Mouse (Mus musculus): ENCODE data around the gene Pdzd2. TPM values are rescaled to one million over a fixed set of nuclear protein-coding genes. Genes with fewer than 3 reads are reported as not detected.

The Pdzd2 gene
- polyA plus RNA-seq, 1 experiment from 2014 or later = 33.2 TPM

DNA sequence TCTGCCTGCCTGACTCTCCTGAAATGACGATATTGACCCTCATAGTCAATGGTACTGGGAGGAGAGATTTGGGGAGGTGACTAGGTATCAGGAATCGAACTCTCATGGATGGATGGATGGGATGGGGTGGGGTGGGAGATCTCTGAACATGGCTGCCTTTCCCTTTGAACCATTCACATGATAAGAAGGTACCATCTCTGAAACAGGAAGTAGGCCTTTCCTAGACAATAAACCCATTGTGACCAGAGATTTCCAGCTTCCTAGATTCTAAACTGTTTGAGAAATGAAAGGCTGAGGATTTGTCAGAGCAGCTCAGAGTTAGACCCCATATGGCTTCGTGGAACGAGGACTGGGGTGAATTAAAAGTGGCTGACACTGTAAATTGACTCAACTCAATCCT is 232.2 kb downstream of the Pdzd2 start:
- H3K27me3 ChIP-seq (ENCODE audit: control insufficient read depth, insufficient read depth, low read depth, low read length) = no peaks in the 10 kb centered on the region
- no peak overlapping the region for H3K27ac ChIP-seq (ENCODE audit: low read length)
- WGBS = 77% methylated on average over 4 of the region's 4 CpGs
- no peaks in the 10 kb centered on the region for H3K9me3 ChIP-seq (ENCODE audit: control insufficient read depth, low read length)
- H3K4me3 ChIP-seq (ENCODE audit: low read length) = no peak overlapping the region
- H3K9ac ChIP-seq (ENCODE audit: low read length) = no peak overlapping the region
- H3K4me2 ChIP-seq (ENCODE audit: low read depth, low read length) = no peak overlapping the region
- ATAC-seq (ENCODE audit: low read depth) = no peak
- H3K36me3 ChIP-seq (ENCODE audit: control insufficient read depth, insufficient read depth, low read length) = no peaks in the 10 kb centered on the region
- H3K4me1 ChIP-seq (replicated peaks; ENCODE audit: control insufficient read depth, insufficient read depth, low read length) = no peaks in the 10 kb centered on the region

DNA sequence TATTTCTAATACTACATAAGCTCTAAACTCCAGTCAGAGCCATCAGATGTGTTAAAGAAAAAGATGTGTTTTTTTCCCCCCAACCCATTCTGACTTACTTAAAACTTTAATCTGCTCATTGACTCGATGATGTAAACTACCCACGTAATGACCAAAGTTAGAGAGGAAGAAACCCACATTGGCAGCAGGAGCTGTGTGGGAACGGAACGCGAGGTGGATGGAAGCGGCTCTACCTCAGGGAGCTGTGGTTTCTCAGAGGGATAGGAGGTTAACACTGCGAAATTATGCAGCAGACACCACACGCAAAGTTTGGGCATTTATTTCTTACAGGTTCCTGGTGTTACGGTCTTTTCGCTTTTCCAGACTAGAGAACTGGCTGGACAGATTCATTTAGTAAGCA is 233.2 kb downstream of the Pdzd2 start:
- no peak overlapping the region for H3K9ac ChIP-seq (ENCODE audit: low read length)
- no peaks in the 10 kb centered on the region for H3K36me3 ChIP-seq (ENCODE audit: control insufficient read depth, insufficient read depth, low read length)
- H3K4me2 ChIP-seq (ENCODE audit: low read depth, low read length) = no peak overlapping the region
- WGBS = 83% methylated on average over 10 of the region's 10 CpGs
- H3K4me3 ChIP-seq (ENCODE audit: low read length) = no peak overlapping the region
- ATAC-seq (ENCODE audit: low read depth) = no peak
- H3K27ac ChIP-seq (ENCODE audit: low read length) = no peak overlapping the region
- no peaks in the 10 kb centered on the region for H3K27me3 ChIP-seq (ENCODE audit: control insufficient read depth, insufficient read depth, low read depth, low read length)
- H3K4me1 ChIP-seq (replicated peaks; ENCODE audit: control insufficient read depth, insufficient read depth, low read length) = no peaks in the 10 kb centered on the region
- H3K9me3 ChIP-seq (ENCODE audit: control insufficient read depth, low read length) = no peaks in the 10 kb centered on the region

- Histone ChIP-seq H3K4me3 (ENCODE audit: low read length) (no peak overlapping the region), H3K9me3 (ENCODE audit: control insufficient read depth, low read length) (no peaks in the 10 kb centered on the region), H3K27ac (ENCODE audit: low read length) (no peak overlapping the region), H3K36me3 (ENCODE audit: control insufficient read depth, insufficient read depth, low read length) (no peaks in the 10 kb centered on the region), H3K4me1 (replicated peaks; ENCODE audit: control insufficient read depth, insufficient read depth, low read length) (0 out of 2 replicates have a peak, but pooled peaks cover 2% of the 10 kb centered on the region), H3K9ac (ENCODE audit: low read length) (no peak overlapping the region), H3K4me2 (ENCODE audit: low read depth, low read length) (no peak overlapping the region), H3K27me3 (ENCODE audit: control insufficient read depth, insufficient read depth, low read depth, low read length) (no peaks in the 10 kb centered on the region)
- no peak for ATAC-seq (ENCODE audit: low read depth)
- WGBS = 71% methylated on average over 4 of the region's 4 CpGs
Measured at GRCm38 (mm10) chr15:12506085-12506484, 233.6 kb downstream of the Pdzd2 start.

- no peak overlapping the region for H3K4me2 ChIP-seq (ENCODE audit: low read depth, low read length)
- WGBS = 87% methylated on average over 11 of the region's 11 CpGs
- H3K4me3 ChIP-seq (ENCODE audit: low read length) = no peak overlapping the region
- H3K27ac ChIP-seq (ENCODE audit: low read length) = no peak overlapping the region
- H3K9ac ChIP-seq (ENCODE audit: low read length) = no peak overlapping the region
- no peak for ATAC-seq (ENCODE audit: low read depth)
- no peaks in the 10 kb centered on the region for H3K27me3 ChIP-seq (ENCODE audit: control insufficient read depth, insufficient read depth, low read depth, low read length)
- H3K9me3 ChIP-seq (ENCODE audit: control insufficient read depth, low read length) = no peaks in the 10 kb centered on the region
- H3K4me1 ChIP-seq (replicated peaks; ENCODE audit: control insufficient read depth, insufficient read depth, low read length) = 0 out of 2 replicates have a peak, but pooled peaks cover 2% of the 10 kb centered on the region
- no peaks in the 10 kb centered on the region for H3K36me3 ChIP-seq (ENCODE audit: control insufficient read depth, insufficient read depth, low read length)
Measured at GRCm38 (mm10) chr15:12505556-12505955, 234.2 kb downstream of the Pdzd2 start.

- ATAC-seq (ENCODE audit: low read depth) = no peak
Measured at GRCm38 (mm10) chr15:12503907-12504306, 235.8 kb downstream of the Pdzd2 start.

GRCm38 (mm10) chr15:12501924-12502548 is 237.7 kb downstream of the Pdzd2 start:
- 54% methylated on average over 13 of the region's 13 CpGs for WGBS
- 0 out of 2 replicates have a peak, but pooled peaks cover 2% of the 10 kb centered on the region for H3K4me1 ChIP-seq (replicated peaks; ENCODE audit: control insufficient read depth, insufficient read depth, low read length)
- no peak overlapping the region for H3K27ac ChIP-seq (ENCODE audit: low read length)
- ATAC-seq (ENCODE audit: low read depth) = no peak
- no peak overlapping the region for H3K9ac ChIP-seq (ENCODE audit: low read length)
- H3K4me3 ChIP-seq (ENCODE audit: low read length) = no peak overlapping the region
- H3K36me3 ChIP-seq (ENCODE audit: control insufficient read depth, insufficient read depth, low read length) = no peaks in the 10 kb centered on the region
- no peaks in the 10 kb centered on the region for H3K9me3 ChIP-seq (ENCODE audit: control insufficient read depth, low read length)
- no peaks in the 10 kb centered on the region for H3K27me3 ChIP-seq (ENCODE audit: control insufficient read depth, insufficient read depth, low read depth, low read length)
- no peak overlapping the region for H3K4me2 ChIP-seq (ENCODE audit: low read depth, low read length)

More at GRCm38 (mm10) chr15:12503907-12504306, 235.8 kb downstream of the Pdzd2 start:
- no peak overlapping the region for H3K4me2 ChIP-seq (ENCODE audit: low read depth, low read length)
- H3K9me3 ChIP-seq (ENCODE audit: control insufficient read depth, low read length) = no peaks in the 10 kb centered on the region
- H3K4me3 ChIP-seq (ENCODE audit: low read length) = no peak overlapping the region
- WGBS = 69% methylated on average over 9 of the region's 9 CpGs
- no peak overlapping the region for H3K9ac ChIP-seq (ENCODE audit: low read length)
- 0 out of 2 replicates have a peak, but pooled peaks cover 2% of the 10 kb centered on the region for H3K4me1 ChIP-seq (replicated peaks; ENCODE audit: control insufficient read depth, insufficient read depth, low read length)
- H3K36me3 ChIP-seq (ENCODE audit: control insufficient read depth, insufficient read depth, low read length) = no peaks in the 10 kb centered on the region
- H3K27me3 ChIP-seq (ENCODE audit: control insufficient read depth, insufficient read depth, low read depth, low read length) = no peaks in the 10 kb centered on the region
- H3K27ac ChIP-seq (ENCODE audit: low read length) = no peak overlapping the region

DNA sequence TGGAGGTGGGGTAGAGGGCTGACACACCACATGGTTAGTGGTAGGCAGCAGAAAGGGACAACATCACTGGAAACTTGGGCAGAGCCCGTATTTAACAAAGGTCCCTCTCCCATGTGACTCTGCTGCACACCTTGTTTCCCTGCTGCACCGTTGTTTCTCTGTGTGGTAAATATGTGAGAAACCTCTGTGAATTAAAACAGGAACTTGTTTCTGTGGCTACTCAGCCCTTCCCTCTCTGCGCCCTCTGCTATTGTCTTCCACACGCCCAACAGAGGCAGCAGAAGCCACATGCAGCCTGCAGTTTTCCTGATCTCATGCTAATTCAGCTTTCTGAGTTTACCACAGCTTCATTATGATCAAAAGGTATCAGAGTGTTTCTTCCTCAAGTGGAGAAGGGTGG is 239.1 kb downstream of the Pdzd2 start:
- H3K4me3 ChIP-seq (ENCODE audit: low read length) = no peak overlapping the region
- H3K9ac ChIP-seq (ENCODE audit: low read length) = no peak overlapping the region
- 78% methylated on average over 4 of the region's 4 CpGs for WGBS
- H3K36me3 ChIP-seq (ENCODE audit: control insufficient read depth, insufficient read depth, low read length) = no peaks in the 10 kb centered on the region
- no peak for ATAC-seq (ENCODE audit: low read depth)
- H3K4me1 ChIP-seq (replicated peaks; ENCODE audit: control insufficient read depth, insufficient read depth, low read length) = 0 out of 2 replicates have a peak, but pooled peaks cover 2% of the 10 kb centered on the region
- no peaks in the 10 kb centered on the region for H3K9me3 ChIP-seq (ENCODE audit: control insufficient read depth, low read length)
- H3K4me2 ChIP-seq (ENCODE audit: low read depth, low read length) = no peak overlapping the region
- H3K27me3 ChIP-seq (ENCODE audit: control insufficient read depth, insufficient read depth, low read depth, low read length) = no peaks in the 10 kb centered on the region
- H3K27ac ChIP-seq (ENCODE audit: low read length) = no peak overlapping the region

DNA sequence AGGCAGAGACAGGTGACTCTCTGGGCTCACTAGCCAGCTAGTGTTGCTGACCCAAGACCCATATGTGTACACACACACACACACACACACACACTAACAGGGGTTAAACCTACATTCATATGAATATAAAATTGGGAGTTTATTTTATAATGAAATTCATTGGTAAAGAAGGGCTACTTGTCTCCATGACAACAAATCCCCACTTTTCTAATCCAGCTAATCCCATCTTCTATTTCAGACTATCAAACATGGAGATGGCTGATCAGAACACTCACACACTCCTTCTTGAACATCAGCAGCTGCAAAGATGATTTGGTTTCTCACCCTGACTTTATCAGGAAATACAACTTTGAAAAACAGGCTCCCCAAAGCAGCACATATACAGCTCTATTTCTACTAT is 245.6 kb downstream of the Pdzd2 start:
- H3K27me3 ChIP-seq (ENCODE audit: control insufficient read depth, insufficient read depth, low read depth, low read length) = no peaks in the 10 kb centered on the region
- ATAC-seq (ENCODE audit: low read depth) = no peak
- no peak overlapping the region for H3K4me2 ChIP-seq (ENCODE audit: low read depth, low read length)
- no peak overlapping the region for H3K27ac ChIP-seq (ENCODE audit: low read length)
- no peaks in the 10 kb centered on the region for H3K9me3 ChIP-seq (ENCODE audit: control insufficient read depth, low read length)
- no peaks in the 10 kb centered on the region for H3K36me3 ChIP-seq (ENCODE audit: control insufficient read depth, insufficient read depth, low read length)
- peaks cover 5% of the 10 kb centered on the region for H3K4me1 ChIP-seq (replicated peaks; ENCODE audit: control insufficient read depth, insufficient read depth, low read length)
- no peak overlapping the region for H3K9ac ChIP-seq (ENCODE audit: low read length)
- no peak overlapping the region for H3K4me3 ChIP-seq (ENCODE audit: low read length)

GRCm38 (mm10) chr15:12493258-12493657 is 246.5 kb downstream of the Pdzd2 start:
- peak; percentile 36; the same call in 1 of the 2 replicates for ATAC-seq (ENCODE audit: low read depth)
- Histone ChIP-seq H3K9ac (ENCODE audit: low read length) (no peak overlapping the region), H3K27ac (ENCODE audit: low read length) (no peak overlapping the region; the same call in 1 of the 2 replicates), H3K36me3 (ENCODE audit: control insufficient read depth, insufficient read depth, low read length) (no peaks in the 10 kb centered on the region), H3K9me3 (ENCODE audit: control insufficient read depth, low read length) (no peaks in the 10 kb centered on the region), H3K4me1 (replicated peaks; ENCODE audit: control insufficient read depth, insufficient read depth, low read length) (peaks cover 5% of the 10 kb centered on the region), H3K4me2 (ENCODE audit: low read depth, low read length) (no peak overlapping the region), H3K27me3 (ENCODE audit: control insufficient read depth, insufficient read depth, low read depth, low read length) (no peaks in the 10 kb centered on the region), H3K4me3 (ENCODE audit: low read length) (no peak overlapping the region)
- WGBS = 47% methylated on average over 7 of the region's 7 CpGs

Data from lung, embryonic 16.5 days (tissue).